Mouse (Mus musculus) bone marrow, adult 2 months (tissue): ENCODE results near the gene Sox13.

Source experiments
- CTCF ChIP-seq: fragments of 200-500 bp; IDR thresholded peaks from 2 replicates; pipeline ENCODE4 v1.5.1; 2011; ENCODE audit warnings: low read length, control low read depth; ENCODE audit not compliant: control insufficient read depth, insufficient read depth
- POLR2A ChIP-seq: fragments of 200-500 bp; IDR thresholded peaks from 2 replicates; pipeline ENCODE4 v1.6.1; 2011; ENCODE audit warnings: low read depth, mild to moderate bottlenecking, control low read depth, low read length, borderline replicate concordance; ENCODE audit not compliant: control insufficient read depth

DNA sequence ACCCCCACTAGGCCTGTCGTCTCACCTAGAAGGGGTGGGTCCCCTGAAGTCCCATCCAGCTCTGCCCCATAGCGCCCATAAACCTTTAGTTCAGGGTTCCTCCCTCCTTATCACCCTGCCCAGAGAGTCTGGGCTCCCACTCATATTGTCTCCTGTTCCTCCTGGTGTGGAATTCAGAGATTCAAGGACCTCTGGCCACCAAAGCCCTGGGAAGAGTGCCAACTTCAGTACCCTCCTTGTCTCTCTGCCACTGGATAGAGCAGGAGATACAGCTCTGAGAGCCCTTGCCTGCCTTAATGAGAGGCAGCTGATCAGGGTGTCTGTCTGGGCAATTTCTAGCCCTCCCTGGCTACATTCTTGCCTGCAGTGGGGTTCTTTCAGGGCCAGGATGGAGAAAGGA lies 59.3 kb downstream of the Sox13 start:
- no peak for TF ChIP-seq CTCF
- no peak for TF ChIP-seq POLR2A
